Mouse (Mus musculus): ENCODE results near the gene Tas2r126.

DNA sequence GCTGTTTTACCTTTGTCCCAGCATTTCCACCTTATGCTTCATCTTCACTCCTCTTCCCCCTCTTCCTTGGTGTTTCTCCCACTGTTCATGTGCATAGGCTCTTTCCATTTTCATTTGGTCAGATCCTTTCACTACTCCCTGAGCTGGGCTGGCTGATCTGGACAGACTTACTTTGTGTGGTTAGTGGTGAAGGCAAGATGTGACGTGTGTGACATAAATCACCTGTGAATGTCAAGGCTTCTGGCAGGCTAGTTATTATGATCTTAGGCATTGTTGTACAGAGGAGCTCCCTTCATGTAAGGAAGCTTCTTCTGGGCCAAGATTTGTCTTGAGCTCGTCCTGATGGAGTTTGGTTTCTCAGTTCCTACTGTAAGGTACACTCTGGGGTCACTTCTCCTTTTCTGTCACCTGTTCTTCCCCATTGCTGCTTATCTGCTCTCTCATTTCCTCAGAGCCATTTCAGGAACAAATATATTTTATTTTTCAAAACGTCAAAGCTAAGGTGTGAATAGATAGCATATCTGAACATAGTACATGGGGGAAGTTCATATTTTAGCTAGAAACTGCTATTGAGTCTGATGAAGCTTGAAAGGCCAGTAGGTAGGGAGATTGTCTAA lies 37.2 kb upstream of the Tas2r126 start:
- TF ChIP-seq POLR2A (IDR thresholded peaks at IDR 0.05; ENCODE audit: low read depth, low read length) (no peak), CTCF (IDR thresholded peaks at IDR 0.05; ENCODE audit: extremely low read depth, insufficient read length, insufficient replicate concordance, low read depth, low read length) (no peak)
